Mouse (Mus musculus) MEL (cell line): ENCODE measurements at regions not wholly inside any gene's neighbourhood (a gene's known extent, or its start where the extent isn't known, plus 50 kb on each side); places are given as distances from the start of the nearest gene placed in this dataset.

Experiments used
- BHLHE40 ChIP-seq: IDR thresholded peaks from 2 replicates; pipeline ENCODE4 v1.6.1; 2012; ENCODE audit warnings: low read depth, mild to moderate bottlenecking, inconsistent platforms, low read length, improper control_type of control experiment, borderline replicate concordance
- CHD1 ChIP-seq: IDR thresholded peaks from 2 replicates; pipeline ENCODE4 v1.6.1; 2012; ENCODE audit warnings: low read depth, mild to moderate bottlenecking, inconsistent platforms, low read length, improper control_type of control experiment
- CTCF ChIP-seq, 3 experiments: IDR thresholded peaks in 2 of 3; conservative IDR thresholded peaks in 1 of 3; 2 replicates each; pipeline ENCODE4 v1.5.1; 2011 to 2012; ENCODE audit warnings: low read length in 3 of 3, low read depth in 2 of 3, mild to moderate bottlenecking in 2 of 3, improper control_type of control experiment in 1 of 3, inconsistent platforms in 1 of 3, mixed read lengths in 1 of 3, moderate library complexity in 1 of 3; ENCODE audit not compliant: control insufficient read depth in 1 of 3, insufficient read depth in 1 of 3, poor library complexity in 1 of 3, severe bottlenecking in 1 of 3
- E2F4 ChIP-seq: IDR thresholded peaks from 2 replicates; pipeline ENCODE4 v1.6.1; 2011; ENCODE audit warnings: low read depth, low read length, improper control_type of control experiment, borderline replicate concordance
- EP300 ChIP-seq, 2 experiments: IDR thresholded peaks; 2 replicates each; pipeline ENCODE4 v1.6.1; 2011; ENCODE audit warnings: improper control_type of control experiment in 2 of 2, low read length in 2 of 2, low read depth in 1 of 2, mild to moderate bottlenecking in 1 of 2
- ETS1 ChIP-seq: IDR thresholded peaks from 2 replicates; pipeline ENCODE4 v1.6.1; 2012; ENCODE audit warnings: low read depth, mild to moderate bottlenecking, inconsistent platforms, low read length, improper control_type of control experiment, moderate library complexity
- GATA1 ChIP-seq: IDR thresholded peaks from 2 replicates; pipeline ENCODE4 v1.6.1; 2011; ENCODE audit warnings: low read depth, low read length, improper control_type of control experiment
- MAFK ChIP-seq: IDR thresholded peaks from 2 replicates; pipeline ENCODE4 v1.6.1; 2011; ENCODE audit warnings: low read depth, mild to moderate bottlenecking, low read length, improper control_type of control experiment, borderline replicate concordance
- NRF1 ChIP-seq: IDR thresholded peaks from 2 replicates; pipeline ENCODE4 v1.6.1; 2014; ENCODE audit warnings: low read depth, mild to moderate bottlenecking, inconsistent platforms, low read length, improper control_type of control experiment, moderate library complexity; ENCODE audit not compliant: poor library complexity, insufficient read depth, severe bottlenecking
- RAD21 ChIP-seq: IDR thresholded peaks from 2 replicates; pipeline ENCODE4 v1.6.1; 2011; ENCODE audit warnings: mild to moderate bottlenecking, low read depth, low read length, improper control_type of control experiment
- RCOR1 ChIP-seq: IDR thresholded peaks from 2 replicates; pipeline ENCODE4 v1.6.1; 2012; ENCODE audit warnings: low read depth, mild to moderate bottlenecking, inconsistent platforms, low read length, improper control_type of control experiment
- UBTF ChIP-seq: IDR thresholded peaks from 2 replicates; pipeline ENCODE4 v1.6.1; 2012; ENCODE audit warnings: low read depth, mild to moderate bottlenecking, inconsistent platforms, low read length, improper control_type of control experiment, moderate library complexity, borderline replicate concordance; ENCODE audit not compliant: insufficient read depth
- USF2 ChIP-seq, 2 experiments: IDR thresholded peaks; 2 replicates each; pipeline ENCODE4 v1.6.1; 2011 to 2012; ENCODE audit warnings: improper control_type of control experiment in 2 of 2, low read length in 2 of 2, borderline replicate concordance in 1 of 2, inconsistent platforms in 1 of 2, low read depth in 1 of 2, mild to moderate bottlenecking in 1 of 2; ENCODE audit not compliant: insufficient read depth in 1 of 2
- ZNF384 ChIP-seq: IDR thresholded peaks from 2 replicates; pipeline ENCODE4 v1.6.1; 2012; ENCODE audit warnings: low read depth, mild to moderate bottlenecking, inconsistent platforms, low read length, improper control_type of control experiment

GRCm38 (mm10) chr5:129365026-129365425 is 136.0 kb upstream of the Sfswap start:
- TF ChIP-seq BHLHE40 (no peak), CTCF (IDR thresholded peaks at IDR 0.05 in 2 of 3, conservative IDR thresholded peaks at IDR 0.05 in 1 of 3; ENCODE audit: control insufficient read depth in 1 of 3, insufficient read depth in 1 of 3, low read depth in 2 of 3, low read length in 3 of 3, poor library complexity in 1 of 3, severe bottlenecking in 1 of 3) (no peak), E2F4 (no peak), NRF1 (no peak), ZNF384 (no peak), MAFK (no peak), RCOR1 (no peak), EP300 (IDR thresholded peaks at IDR 0.05; ENCODE audit: low read depth in 1 of 2, low read length in 2 of 2) (no peak), CHD1 (no peak), RAD21 (no peak), USF2 (IDR thresholded peaks at IDR 0.05; ENCODE audit: borderline replicate concordance in 1 of 2, insufficient read depth in 1 of 2, low read depth in 1 of 2, low read length in 2 of 2) (no peak), ETS1 (no peak), GATA1 (no peak), UBTF (no peak)
